Mouse (Mus musculus) spleen, adult 12 weeks (tissue): ENCODE data around the gene Itpkb.

Experiments used
- DNase-seq: peaks from one replicate; pipeline ENCODE4 v3.0.0; 2022; ENCODE audit warnings: low spot score

Itpkb gene

GRCm38 (mm10) chr1:180397734-180398133 is 67.4 kb downstream of the Itpkb start:
- DNase-seq, result no peak

- DNase-seq, result no peak
Observed at GRCm38 (mm10) chr1:180398446-180398845, 68.2 kb downstream of the Itpkb start.

DNA sequence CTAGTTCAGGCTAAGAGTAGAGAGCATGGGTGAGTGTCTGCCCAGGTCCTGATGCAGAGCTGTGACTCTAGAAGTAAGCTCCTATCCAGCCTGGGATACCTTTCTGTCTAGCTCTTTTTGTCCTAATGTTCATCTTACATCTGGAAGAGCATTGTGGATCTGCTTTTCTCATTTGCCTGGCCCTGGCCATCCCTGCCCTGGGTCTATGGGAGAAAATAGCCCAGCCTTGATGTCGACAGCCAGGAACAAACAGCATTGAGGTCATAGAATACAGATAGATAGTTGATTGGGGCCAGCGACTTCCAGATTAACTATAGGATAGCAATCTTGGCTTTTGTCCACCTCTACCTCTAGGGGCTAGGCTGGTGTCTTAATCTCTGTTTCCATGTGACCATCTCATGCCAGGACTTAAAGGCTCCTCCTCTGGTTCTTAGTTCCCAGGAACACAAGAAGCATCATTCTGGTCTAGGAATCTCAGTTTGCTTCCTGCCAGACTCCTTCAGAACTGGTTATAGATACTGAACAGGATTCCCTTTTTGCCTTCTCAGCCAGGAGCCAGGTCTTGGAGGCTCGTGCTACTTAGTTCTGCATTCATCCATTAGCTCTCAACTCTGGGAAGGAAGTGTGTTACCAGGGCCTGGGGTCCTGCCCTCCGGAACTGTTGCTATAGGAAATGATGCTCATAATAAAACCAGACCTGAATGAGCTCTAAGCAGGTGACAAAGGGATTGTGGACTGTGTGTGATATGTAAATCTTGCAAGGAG is 70.6 kb downstream of the Itpkb start:
- DNase-seq, result no peak

- peak; percentile 57 for DNase-seq
Observed at GRCm38 (mm10) chr1:180401725-180402124, 71.4 kb downstream of the Itpkb start.

DNA sequence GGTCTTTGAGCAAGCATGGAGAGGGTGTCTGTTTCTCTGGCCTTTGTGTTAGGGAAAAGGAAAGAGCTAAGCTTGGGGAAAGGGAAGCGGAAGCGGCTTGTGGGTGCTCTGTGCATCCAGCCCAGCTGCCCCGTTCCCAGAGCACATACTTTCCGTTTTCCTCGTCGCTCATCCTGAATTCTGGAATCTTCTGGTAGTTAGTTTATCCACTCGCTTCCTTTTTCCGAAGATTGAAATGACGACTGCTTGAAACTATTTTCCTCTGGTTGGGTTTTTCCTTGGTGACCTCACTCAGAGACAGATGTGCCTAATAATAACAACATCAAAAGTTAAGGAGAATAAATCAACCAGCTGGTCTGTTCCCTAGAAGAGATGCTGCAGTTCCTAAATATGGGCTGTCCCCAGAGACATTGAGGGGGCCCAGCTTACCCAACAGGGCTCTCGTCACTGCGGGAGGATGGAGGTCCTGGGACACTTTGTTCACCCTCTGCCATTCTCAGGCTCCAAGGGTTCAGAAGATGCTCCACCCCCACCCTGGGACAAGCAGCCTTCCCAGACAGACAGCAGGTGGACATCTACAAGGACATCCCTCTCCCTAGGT is 72.3 kb downstream of the Itpkb start:
- no peak for DNase-seq

DNA sequence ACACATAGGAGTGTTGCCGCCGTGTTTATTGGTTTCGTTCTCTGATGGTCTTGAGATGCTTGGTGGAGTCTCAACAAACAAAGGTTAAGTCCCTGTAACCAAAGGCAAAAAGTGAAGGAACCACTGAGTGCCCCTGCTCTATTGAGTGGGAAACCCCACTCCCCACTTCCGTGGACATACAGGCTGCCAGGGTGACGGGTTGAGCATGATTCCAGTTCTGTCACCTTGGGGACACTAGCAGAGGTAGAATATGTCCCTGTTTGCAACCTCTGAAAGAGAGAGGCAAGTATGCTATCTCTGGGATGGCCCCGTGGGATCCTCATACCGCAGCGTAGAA is 73.0 kb downstream of the Itpkb start:
- DNase-seq, result no peak

- peak; percentile 42 for DNase-seq
Observed at GRCm38 (mm10) chr1:180403694-180404606, 73.7 kb downstream of the Itpkb start.

DNA sequence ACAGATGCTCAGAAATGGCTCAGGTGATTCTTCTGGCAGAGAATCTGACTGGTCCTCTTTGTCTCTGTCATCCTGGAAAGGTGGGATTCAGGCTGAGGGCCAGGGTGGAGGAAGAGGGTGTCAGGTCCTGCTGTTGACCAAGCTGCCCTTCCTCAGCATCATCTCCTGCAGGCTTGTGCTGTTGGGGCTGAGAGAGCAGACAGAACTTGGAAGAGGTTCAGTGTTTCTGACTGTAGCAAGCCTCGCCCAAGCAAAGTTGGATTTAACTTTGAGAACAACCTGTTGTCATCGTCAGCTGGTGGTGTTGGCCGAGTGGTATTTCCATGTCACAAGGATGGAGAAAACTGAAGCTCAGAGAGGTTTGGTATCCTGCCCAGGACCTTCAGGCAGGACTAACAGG is 74.4 kb downstream of the Itpkb start:
- no peak for DNase-seq

DNA sequence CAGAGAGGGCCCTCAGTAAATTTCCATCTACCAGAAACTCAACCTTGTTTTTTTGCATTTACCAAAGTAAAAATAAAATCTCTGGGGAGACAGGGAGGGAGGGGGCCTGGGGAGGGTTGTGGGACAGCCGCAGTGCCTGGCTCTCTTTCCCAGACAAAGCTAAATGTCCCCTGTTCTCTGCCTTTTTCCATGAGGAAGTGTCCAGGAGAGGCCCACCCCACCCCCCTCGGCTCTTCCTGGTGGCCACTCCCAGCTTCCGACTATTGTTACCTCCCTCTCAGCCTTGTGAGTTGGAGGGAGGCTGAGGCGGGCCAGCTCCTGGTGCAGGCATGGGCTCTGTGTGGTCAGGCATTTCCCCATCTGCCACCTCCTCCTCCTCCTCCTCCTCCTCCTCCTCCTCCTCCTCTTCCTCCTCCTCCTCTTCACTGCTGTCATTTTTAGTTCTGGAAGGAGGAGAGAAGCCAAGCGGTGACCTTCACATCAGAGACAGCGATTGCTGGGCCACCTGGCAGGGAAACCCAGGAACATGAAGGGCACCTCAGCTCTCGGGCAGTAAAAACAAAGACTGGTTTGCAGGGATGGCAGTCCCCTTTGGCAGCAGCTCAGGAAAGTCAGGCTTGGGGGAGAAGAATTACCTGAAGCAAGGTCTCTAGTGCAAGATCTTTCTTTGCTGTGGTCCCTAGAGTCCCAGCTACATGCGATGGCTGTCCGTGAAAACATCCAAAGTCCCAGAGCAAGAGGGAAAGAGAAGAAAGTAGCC is 75.5 kb downstream of the Itpkb start:
- DNase-seq, result no peak

GRCm38 (mm10) chr1:180406336-180407035 is 76.2 kb downstream of the Itpkb start:
- no peak for DNase-seq

- peak; percentile 55 for DNase-seq
Observed at GRCm38 (mm10) chr1:180407171-180407671, 76.9 kb downstream of the Itpkb start.

- DNase-seq, result no peak
Observed at GRCm38 (mm10) chr1:180407727-180408719, 77.7 kb downstream of the Itpkb start.

DNA sequence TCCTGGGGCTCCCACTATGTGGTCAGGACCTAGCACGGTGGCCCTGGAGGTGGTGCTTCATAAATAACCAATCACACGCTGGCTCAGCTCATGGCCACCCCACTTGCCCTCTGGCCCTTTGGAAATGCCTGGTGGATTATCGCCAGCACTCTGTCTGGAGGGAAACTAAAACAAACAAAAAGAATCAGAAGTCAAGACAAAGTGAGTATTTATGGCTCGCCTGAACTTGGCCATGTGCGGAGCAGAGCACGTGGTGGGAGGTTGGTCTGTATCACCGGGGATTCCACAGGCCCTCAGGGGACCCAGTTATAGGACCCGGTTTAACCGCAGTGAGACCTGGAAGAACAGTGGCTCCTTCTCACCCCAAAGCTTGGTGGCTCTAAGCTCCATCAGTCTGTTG is 78.5 kb downstream of the Itpkb start:
- DNase-seq, result no peak

DNA sequence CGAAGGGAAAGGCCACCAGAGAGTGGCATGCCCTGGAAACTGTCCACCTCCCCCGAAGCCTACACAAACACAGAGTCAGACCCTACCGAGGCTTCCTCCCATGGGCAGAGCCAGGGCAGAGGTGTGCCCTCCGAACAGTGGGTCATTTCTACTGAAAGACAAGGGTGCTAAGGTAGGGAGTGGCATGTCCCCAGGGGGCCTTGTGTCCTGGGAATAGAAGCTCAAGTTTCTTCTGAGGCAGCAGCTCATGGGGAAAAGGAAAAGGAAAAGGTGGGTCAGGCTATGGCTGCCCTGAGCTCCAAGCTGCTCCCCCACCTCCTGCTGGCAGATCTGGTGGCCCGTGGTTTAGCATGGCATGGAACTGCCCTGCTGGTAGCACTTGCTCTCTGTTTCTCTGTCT is 79.5 kb downstream of the Itpkb start:
- no peak for DNase-seq

GRCm38 (mm10) chr1:180410306-180410705 is 80.0 kb downstream of the Itpkb start:
- no peak for DNase-seq

DNA sequence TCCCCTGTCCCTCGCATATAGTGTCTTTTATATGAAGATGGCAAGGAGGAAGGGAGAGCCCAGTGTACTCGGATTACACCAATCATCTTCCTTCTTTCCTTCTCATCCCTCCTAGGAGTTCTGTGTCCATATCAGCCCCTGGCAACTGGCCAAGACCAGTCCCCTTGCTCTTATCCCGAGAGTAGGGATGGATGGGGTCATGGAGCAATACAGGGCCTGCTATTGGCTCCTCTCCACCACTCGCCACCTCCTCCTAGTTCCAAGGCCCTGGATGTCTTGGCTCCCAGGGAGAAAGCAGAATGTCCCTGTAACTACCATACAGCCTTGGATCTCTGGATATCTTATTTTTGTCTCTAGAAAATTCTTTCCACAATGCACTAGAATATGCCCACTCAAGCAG is 84.8 kb downstream of the Itpkb start:
- no peak for DNase-seq

GRCm38 (mm10) chr1:180415836-180416235 is 85.6 kb downstream of the Itpkb start:
- DNase-seq, result no peak

- DNase-seq, result no peak
Observed at GRCm38 (mm10) chr1:180417118-180417517, 86.8 kb downstream of the Itpkb start.

GRCm38 (mm10) chr1:180419059-180419458 is 88.8 kb downstream of the Itpkb start:
- DNase-seq, result no peak
